Mouse (Mus musculus) T-helper 2 cell (primary cell): Measurements from ENCODE around the gene Nipsnap2.
"Not testable (repeated sequence)": the region's sequence is repeated elsewhere in the genome, so short reads cannot be mapped to it uniquely, and the experiment has no call there.

Experiments used
- in situ Hi-C: fragments of 300-600 bp; cut with MboI, MseI; formaldehyde crosslinking; loops from one replicate; pipeline ENCODE4 v1.15.1; 2025; ENCODE audit warnings: high pct_unique_total_duplicates

Gene Nipsnap2

DNA sequence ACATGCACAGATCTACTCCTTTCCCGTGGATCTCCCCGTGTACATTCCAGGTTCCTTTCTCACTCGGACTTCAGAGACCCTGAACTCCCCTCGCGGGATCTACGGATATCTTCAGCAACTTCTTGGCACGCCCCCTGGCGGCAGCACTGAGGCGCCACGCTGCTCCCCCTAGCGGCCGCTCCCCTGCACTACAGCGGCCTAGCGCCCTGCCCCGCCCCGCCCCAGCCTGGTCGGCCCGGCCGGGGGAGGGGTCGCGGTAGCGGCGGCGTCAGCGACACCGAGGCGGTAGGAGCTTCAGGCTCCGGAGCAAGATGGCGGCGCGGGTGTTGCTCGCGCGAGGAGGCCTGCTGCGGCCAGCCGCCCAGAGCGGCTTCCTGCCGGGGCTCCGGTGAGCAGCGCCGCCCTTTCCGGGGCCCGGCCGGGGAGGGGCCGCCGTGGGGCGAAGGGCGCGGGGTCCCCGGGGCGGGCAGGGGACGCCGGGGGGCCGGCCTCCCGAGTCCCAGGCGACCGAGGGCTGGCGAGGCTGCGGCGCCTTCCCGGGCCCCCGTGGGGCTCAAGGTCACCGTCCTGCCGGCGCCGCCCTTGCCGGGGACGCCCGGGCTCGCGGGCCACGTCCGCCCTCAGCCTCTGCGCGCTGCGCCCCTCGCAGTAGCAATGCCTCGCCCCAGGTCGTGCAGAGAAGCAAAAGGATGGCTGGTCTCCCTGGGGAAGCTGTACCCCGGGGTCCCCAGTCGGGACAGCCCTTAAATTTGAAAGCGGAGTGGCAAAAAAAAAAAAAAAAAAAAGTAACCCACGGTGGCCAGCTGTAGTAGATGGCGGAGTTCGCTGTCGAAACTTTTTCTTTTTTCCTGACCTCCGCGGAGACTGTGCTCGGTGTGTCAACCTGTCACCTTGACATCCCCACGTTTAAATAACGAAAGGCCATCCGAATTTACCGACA, at the start of gene Nipsnap2:
Gene Nipsnap2 (plus strand): TSS at position 230 of the 940 bp plus-strand sequence.
- in situ Hi-C loops: loop anchor here (25.0 kb wide), 1 partner anchor 487 kb away; the partner anchor contains the start of gene Tmem248

DNA sequence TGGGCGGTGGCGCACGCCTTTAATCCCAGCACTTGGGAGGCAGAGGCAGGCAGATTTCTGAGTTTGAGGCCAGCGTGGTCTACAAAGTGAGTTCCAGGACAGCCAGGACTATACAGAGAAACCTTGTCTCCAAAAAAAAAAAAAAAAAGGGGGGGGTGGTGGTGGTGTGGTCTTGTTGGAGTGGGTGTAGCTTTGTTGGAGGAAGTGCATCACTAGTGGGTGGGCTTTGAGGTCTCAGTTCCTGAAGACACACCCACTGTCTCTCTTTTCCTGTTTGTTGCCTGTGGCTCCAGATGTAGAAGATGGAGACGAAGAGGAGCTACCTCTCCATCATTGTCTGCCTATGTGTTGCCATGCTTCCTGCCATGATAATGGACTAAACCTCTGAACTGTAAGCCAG, 39.7 kb upstream of the Nipsnap2 start:
- in situ Hi-C loops: not testable (repeated sequence)

DNA sequence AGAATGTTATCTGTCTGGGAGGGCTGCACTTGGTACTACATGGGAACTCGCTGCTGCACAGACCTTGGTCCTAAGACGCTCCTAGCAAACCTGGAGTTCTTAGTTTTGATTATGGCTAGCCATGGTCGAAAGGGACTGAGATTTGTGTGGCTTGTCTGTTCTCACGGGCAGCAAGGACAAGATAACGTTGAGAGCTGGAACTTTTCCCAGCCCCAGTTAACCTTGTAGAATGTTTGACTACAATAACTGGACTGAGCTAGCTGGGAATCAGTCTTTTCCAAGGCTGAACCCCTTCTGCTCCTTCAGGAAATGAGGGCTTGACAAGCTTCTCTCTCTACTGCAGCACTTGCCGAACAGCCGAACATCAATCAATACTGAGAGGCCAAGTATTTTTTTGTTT, 37.2 kb upstream of the Nipsnap2 start:
- in situ Hi-C loops: no loop called here

DNA sequence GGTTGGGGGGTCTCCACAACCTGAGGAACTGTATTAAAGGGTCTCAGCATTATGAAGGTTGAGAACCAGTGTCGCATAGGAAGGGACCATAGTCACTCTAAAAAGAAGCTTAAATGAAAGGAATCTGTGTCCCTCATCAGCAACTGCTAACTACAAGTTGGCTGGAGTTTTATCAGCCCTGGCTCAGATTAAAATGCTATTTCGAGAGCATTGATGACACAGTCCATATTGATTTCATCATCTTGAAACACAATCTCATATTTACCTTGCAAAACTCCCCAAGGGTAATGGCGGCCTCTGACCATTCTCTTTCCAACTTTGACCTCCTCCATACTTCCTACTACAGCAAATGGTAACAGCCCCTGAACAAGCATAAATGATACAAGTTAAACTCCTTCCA, 34.3 kb upstream of the Nipsnap2 start:
- in situ Hi-C loops: no loop called here

DNA sequence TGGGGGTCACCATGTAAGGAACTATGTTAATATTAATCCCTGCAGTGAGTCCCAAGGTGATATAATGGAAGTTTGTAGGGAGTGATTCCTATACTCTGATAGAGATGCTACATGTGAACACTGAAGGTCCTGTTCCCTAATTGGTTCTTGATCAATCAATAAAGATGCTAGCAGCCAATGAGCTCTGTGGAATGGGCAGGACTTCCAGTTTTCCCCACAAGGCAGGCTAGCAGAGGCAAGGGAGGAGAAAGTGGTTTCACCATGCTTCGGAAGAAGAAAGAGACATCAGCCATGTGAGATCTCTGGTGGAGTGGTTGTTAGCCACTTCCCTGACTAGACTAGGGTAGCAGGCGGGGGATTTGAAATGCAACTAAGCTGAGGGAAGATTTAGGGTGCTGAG, 24.4 kb upstream of the Nipsnap2 start:
- in situ Hi-C loops: no loop called here

DNA sequence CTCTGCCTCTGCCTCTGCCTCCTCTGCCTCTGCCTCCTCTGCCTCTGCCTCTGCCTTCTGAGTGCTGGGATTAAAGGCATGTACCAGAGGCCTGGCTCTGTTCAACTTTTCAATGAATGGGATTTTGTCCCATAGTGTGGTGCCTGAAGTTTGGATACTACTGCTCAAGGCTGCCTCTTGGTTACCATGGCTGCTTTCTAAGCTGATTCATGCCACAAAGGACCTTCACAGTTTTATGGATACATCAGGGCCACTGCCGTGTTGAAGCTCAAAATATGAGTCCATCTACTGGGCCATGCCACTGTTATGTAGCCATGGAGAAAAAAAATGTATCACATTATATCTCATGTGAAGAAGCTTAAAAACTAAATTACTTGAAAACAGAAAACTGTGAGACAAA, 23.2 kb upstream of the Nipsnap2 start:
- in situ Hi-C loops: no loop called here

DNA sequence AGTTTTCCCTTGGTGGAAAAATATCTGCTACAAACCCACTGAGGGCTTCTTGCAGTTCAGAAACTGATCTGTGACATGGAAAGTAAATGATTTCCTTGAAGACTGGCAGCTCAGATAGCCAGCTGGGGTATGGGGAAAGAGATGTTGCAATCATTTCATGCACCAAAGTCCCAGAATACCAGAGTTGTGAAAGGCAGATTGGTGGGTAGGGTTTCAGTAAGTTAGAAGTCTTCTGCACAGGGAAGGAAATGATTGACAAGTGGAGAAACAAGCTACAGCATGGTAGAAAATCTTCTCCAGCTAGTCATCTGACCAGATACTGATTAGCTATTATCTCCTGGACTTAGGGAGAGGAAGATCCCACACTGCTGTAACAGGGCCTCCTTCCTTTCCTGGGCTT, 21.5 kb upstream of the Nipsnap2 start:
- in situ Hi-C loops: no loop called here

DNA sequence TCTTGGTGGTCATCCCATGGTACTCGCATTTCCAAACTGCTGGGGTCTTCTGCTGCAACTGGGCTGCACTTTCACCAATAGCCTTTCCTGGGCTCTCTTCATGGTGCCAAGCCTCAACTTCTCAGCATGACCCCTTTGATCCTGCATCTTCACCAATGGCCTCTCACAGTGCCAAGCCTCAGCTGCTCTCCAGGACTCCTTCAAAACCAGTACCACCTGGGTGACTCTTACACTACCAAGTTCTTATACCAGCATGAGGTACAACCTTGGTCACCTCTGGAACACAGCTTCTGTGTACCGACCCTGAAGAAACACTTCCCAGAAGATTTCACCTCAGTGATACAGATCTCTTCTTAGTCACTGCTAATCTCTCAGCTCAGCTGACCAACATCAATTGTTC, 16.5 kb upstream of the Nipsnap2 start, which contains the start of gene Sept14:
Gene Sept14 (minus strand): TSS at position 101 of the 400 bp plus-strand sequence.
- in situ Hi-C loops: no loop called here

DNA sequence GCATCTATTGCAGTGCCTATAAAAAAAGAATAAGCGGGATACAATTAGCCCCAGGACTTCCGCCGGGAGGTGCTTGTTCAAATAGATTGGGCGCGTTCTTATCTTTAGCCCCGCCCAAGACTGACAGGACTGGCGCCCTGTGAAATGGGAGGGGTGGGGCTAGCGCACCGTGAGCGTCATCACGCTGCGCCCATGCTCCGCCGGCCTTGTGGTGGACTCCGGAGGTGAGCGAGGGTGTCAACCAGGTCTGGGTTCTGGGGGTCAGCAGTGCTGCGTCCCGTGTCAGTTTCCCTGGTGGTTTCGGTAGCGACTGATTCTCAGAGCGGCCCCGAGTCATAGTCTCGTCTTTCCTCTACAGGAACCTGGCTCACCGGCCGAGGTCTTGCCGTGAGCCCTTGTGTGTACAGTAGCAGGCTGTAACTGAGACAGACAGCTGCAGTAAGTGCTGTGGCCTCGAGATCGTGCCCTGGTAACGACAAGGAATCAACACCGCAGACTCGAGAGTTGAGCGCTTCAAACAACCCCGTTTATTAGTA, 9.5 kb upstream of the Nipsnap2 start, which contains the start of gene Mrps17:
Gene Mrps17 (plus strand): TSS at position 172 of the 536 bp plus-strand sequence.
- in situ Hi-C loops: no loop called here

DNA sequence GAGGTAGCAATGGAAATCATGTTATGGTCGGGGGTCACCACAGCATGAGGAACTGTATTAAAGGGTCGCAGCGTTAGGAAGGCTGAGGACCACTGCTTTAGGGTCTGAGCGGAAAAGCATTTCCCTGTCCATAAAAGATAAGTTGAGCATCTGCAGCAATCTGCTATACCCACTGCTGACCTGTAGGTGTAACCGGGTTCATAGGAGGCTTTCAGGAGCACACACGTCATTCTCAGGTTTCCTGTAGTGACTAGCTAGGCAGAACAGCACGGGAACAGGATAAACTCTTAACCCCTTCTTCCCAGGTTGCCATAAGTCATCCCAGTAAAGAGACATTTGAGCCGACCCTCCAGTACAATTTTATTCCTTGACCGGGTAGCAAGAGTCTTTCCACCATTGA, 7.8 kb upstream of the Nipsnap2 start:
- in situ Hi-C loops: no loop called here

DNA sequence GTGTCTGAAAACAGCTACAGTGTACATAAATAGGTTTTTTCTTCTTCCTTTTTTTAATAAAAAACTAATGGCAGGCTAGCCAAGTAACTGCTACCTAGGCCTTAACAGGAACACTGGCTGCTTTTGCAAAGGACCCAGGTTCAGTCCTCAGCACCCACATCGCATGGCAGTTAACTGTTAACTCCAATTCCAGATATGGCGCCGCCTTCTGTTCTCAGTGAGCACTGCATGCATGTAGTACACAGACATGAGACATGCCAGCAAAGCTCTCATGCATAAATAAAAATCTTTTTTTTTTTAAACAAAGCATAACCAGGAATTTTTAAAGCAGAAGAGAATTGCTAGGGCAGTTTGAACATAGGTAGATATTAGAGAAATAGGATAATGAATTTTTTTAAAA, 4.7 kb upstream of the Nipsnap2 start:
- in situ Hi-C loops: no loop called here

DNA sequence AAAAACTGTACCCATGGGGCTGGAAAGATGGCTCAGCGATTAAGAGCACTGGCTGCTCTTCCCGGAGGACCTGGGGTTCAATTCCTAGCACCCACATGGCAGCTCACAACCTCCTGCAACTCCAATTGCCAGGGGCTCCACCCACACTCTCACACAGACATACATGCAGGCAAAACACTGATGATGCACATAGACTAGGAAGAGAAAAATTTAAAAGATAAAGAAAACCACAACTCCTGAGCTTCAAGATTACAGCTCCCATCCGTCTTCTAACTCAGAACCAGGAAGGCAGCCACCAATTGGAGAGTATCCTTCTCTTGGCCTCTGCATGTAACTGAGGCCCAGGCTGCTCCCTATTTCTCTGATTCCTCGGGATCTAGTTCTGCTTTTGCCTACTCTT, 595 bp upstream of the Nipsnap2 start:
- in situ Hi-C loops: no loop called here

DNA sequence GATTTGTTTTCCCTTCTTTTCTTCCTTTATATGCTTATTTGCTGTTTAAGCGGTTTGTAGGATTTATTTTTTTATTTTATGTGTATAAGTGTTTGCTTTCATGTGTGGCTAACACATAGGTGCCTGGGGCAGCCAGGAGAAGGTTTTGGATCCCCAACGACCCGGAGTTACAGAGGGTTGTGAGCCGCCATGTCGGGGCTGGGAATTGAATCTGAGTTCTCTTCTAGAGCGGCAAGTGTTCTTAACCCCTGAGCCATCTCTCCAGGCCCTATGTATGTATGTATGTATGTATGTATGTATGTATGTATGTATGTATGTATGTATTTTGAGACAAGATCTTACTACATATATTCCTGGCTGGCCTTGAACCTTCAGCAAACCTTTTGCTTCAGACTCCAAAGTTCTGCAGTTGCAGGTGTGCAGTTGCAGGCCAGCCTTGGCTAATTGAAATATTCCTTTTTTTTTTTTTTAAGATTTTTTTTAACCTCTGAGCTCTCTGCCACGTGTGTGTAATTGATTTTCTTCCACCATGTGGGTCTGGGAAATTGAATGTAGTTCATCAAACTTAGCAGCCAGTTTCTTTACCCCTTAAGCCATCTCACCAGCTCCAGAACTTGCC, 1.0 kb downstream of the Nipsnap2 start:
- in situ Hi-C loops: loop anchor here (25.0 kb wide), 1 partner anchor 486 kb away; the partner anchor contains the start of gene Tmem248

DNA sequence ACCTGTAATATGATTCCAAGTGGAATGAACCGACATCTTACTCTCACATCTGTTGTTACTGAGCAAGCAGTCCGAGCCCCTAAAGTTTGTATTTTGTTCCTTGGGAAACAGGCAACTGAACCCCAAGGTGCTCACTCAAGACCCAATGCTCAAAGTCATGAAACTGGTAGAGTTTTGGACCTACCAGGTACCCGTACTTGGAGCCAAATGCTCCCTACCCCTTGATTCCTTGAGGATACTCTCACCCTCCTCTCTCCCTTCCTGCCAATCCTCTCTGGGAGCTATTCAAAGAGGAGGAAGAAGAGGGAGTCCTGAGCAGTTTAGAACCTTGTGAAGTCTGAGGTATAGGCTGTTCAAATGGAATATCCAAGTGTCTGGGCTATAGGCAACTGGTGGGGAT, 1.9 kb downstream of the Nipsnap2 start:
- in situ Hi-C loops: loop anchor here (25.0 kb wide), 1 partner anchor 486 kb away; the partner anchor contains the start of gene Tmem248

DNA sequence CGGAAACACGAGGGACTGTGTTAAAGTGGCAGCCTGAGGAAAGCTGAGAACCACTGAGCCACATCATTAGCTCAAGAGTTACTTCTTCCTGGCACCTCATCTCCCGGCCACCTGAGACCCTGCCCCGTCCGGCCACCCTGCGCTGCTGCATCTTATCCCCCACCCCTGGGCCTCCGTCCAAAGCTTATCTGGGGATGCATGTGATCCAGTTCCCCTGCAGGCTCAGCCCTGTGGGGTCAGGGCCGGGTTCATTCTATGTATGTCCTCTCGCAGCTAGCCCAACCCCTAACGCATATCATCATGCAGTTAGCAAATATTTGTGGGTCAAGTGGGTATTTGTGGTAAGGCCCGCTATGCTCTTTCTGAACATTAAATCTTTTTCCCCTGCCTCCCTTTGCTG, 4.4 kb downstream of the Nipsnap2 start:
- in situ Hi-C loops: loop anchor here (25.0 kb wide), 1 partner anchor 483 kb away; the partner anchor contains the start of gene Tmem248

DNA sequence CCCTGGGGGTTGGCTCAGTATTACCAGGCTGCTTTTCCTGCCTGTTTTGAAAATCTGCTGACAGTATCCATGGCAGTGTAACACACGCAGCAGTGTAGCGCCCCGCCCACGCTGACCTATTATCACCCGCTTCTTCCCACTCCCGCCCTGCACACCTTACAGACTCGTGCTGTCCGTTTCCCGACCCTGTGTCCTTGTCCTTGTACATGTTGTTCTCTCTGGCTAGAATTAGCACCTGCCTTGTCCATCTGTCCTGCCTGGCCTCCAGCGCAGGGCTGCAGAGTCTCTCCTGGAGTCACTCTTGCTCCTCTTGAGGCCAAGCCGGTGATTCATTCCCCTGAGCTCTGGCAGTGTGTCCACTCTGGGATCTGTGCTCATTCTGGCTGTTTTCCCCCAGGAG, 5.5 kb downstream of the Nipsnap2 start:
- in situ Hi-C loops: loop anchor here (25.0 kb wide), 1 partner anchor 482 kb away; the partner anchor contains the start of gene Tmem248

DNA sequence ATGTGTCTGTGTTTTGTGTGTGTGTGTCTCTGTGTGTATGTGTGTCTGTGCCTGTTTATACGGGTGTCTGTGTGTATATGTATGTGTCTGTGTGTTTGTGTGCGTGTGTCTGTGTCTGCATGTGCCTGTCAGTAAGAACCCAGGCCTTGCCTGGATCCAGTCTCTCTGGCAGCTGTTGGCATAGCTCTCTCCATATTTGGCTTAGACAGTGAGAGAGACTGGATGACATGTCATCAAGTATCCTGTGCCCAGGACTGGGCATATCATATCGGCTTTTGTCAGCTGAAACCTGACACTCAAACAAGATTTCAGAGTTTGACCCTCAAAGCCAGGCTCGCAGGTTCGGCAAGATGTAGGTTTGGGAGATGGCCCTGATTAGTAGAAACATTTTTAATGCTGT, 6.2 kb downstream of the Nipsnap2 start:
- in situ Hi-C loops: loop anchor here (25.0 kb wide), 1 partner anchor 481 kb away; the partner anchor contains the start of gene Tmem248

DNA sequence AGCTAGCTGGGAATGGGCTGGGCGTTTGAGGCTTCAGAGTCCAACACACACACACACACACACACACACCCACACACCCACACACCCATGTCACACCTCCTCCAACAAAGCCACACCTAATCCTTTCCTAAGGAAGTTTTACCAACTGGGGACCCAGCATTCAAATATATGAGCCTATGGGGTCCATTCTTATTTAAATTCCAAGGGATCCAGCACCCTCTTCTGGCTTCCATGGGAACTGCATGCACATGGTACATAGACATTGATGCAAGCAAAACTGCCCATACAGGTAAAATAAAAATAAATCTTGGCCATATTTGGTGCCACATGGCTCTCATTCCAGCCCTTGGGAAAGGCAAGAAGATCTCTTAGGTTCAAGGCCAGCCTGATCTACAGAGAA, 16.1 kb downstream of the Nipsnap2 start:
- in situ Hi-C loops: loop anchor here (5.0 to 25.0 kb wide), 2 partner anchors 129 to 471 kb away; partner anchors contain the start of gene Tmem248

DNA sequence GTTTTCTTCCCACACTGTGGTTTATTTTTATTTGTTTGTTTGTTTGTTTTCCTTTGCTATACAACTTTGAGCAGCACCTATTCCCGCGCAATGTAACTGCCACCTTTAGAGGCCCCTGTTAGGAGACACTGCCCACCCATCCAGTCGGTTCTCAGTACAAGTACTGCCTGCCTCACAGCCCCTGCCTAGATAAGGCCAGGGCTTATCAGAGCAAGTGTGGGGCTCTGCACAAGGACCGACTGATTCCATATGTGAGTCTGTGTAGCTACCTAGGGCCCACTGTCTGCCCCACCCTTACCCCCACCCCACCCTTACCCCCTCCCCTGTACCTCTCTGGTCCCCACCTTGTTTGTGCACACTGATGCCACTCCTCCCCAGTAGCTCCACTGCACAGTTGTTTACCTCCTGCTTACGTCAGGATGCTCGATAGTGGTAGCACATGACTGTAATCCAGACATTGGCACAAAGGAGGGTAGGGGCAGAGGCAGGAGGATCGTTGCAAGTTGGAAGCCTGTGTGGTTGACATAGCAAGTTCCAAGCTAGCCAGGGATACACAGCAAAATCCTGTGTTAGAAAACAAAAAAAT, 18.1 kb downstream of the Nipsnap2 start:
- in situ Hi-C loops: loop anchor here (5.0 to 25.0 kb wide), 2 partner anchors 131 to 469 kb away; partner anchors contain the start of gene Tmem248

DNA sequence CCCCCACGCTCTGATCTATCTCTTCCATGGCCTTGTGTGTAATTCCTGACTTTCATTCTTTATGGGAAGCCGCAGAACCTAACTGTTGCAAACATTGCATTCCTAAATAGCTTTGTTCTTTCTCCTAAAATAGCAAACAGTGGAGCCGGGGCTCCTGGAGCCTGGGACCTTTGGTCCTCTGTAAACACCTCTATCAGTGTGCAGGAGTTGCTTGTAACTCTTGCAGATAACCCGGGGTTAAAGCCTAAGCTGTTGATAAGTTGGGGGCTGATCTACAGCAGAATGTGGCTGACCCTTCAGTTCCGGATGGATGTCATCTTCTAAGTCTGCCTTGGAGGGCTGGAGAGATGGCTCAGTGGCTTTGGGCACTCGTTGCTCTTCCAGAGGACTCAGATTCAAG, 19.2 kb downstream of the Nipsnap2 start:
- in situ Hi-C loops: loop anchor here (5.0 to 25.0 kb wide), 2 partner anchors 132 to 468 kb away; partner anchors contain the start of gene Tmem248

DNA sequence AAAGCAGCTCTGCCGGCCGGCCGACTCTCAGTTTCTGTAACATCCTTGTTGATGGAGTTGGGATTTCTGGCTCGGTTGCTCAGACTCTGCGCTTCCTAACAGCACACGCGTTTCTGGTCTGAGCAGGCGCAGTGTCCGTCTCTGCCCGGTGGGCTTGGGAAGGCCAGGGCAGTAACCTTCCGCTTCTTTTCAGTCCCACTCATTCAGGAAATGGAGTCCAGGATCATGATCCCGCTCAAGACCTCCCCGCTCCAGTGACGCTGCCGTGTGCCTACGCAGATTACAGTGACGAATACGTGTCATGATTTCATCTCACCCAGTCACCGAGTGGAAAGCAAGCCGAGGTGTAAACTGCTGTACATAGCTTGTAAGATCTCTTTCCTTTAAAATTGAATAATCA, 32.0 kb downstream of the Nipsnap2 start:
- in situ Hi-C loops: no loop called here
